ENCODE assay signal across 8 mouse cellular contexts in genomic region chr16:96151551-96151950, GRCm38 (mm10). TPM values are rescaled to one million over a fixed set of nuclear protein-coding genes. Genes with fewer than 3 reads are reported as not detected.
DNase-seq lines count a peak whose midpoint lies in the region; ATAC-seq and TF ChIP-seq lines count a peak whose summit lies in the region.
"Had no signal": no experiment of that assay in that cellular context is flagged by ENCODE, and none has a peak within 500 bp of the region (broad histone marks: within the 10 kb centered on the region; RNA-seq: fewer than 3 reads in every experiment).

No protein-coding gene starts in this region.

- H3K4me2 ChIP-seq in hindbrain, postnatal 0 days (ENCODE audit: low read depth, low read length), result no peak overlapping the region
- no peak overlapping the region for H3K4me2 ChIP-seq in midbrain, embryonic 12.5 days (replicated peaks)

- TF ChIP-seq CTCF in hindbrain, postnatal 0 days (IDR thresholded peaks at IDR 0.05; ENCODE audit: low read depth), result peak; percentile 94

- H3K9me3 ChIP-seq in hindbrain, postnatal 0 days (ENCODE audit: low read length), result no peaks in the 10 kb centered on the region
- no peaks in the 10 kb centered on the region for H3K9me3 ChIP-seq in limb, embryonic 10.5 days (replicated peaks)
- no peaks in the 10 kb centered on the region for H3K9me3 ChIP-seq in midbrain, embryonic 12.5 days

- H3K27ac ChIP-seq in hindbrain, postnatal 0 days, result no peak overlapping the region
- no peak overlapping the region for H3K27ac ChIP-seq in limb, embryonic 10.5 days
- H3K27ac ChIP-seq in midbrain, embryonic 12.5 days (replicated peaks), result no peak overlapping the region
- H3K27ac ChIP-seq: macrophage had no signal

- H3K4me1 ChIP-seq in hindbrain, postnatal 0 days (ENCODE audit: insufficient read depth, low read length), result 0 out of 2 replicates have a peak, but pooled peaks cover under 1% of the 10 kb centered on the region
- H3K4me1 ChIP-seq in limb, embryonic 10.5 days, result peaks cover 7% of the 10 kb centered on the region
- peaks cover 4% of the 10 kb centered on the region for H3K4me1 ChIP-seq in midbrain, embryonic 12.5 days

- H3K27me3 ChIP-seq in hindbrain, postnatal 0 days (ENCODE audit: insufficient read depth, low read length), result no peaks in the 10 kb centered on the region
- H3K27me3 ChIP-seq in limb, embryonic 10.5 days (ENCODE audit: low read depth, poor library complexity, severe bottlenecking), result no peaks in the 10 kb centered on the region
- no peaks in the 10 kb centered on the region for H3K27me3 ChIP-seq in midbrain, embryonic 12.5 days

- ATAC-seq in hindbrain, postnatal 0 days, result peak; percentile 61
- ATAC-seq in midbrain, embryonic 12.5 days (ENCODE audit: low FRiP score, low read depth), result peak; percentile 47; the same call in 1 of the 2 replicates

- peaks cover 16% of the 10 kb centered on the region; the same call in 1 of the 2 replicates for H3K36me3 ChIP-seq in hindbrain, postnatal 0 days (ENCODE audit: insufficient read depth, low read length)
- peaks cover 43% of the 10 kb centered on the region for H3K36me3 ChIP-seq in limb, embryonic 10.5 days
- H3K36me3 ChIP-seq in midbrain, embryonic 12.5 days, result peaks cover 39% of the 10 kb centered on the region

- DNase-seq in ZHBTc4 (ENCODE audit: low read depth, low spot score), result peak; percentile 90
- DNase-seq in cerebellum, postnatal 14 days, result peak; percentile 92 to 95
- peak; percentile 47 to 66 for DNase-seq in gastrocnemius, adult 8-10 months (ENCODE audit: low spot score in 2 of 2)
- peak; percentile 79 for DNase-seq in hindbrain, postnatal 0 days (ENCODE audit: low spot score)
- peak; percentile 90 for DNase-seq in limb, embryonic 10.5 days (ENCODE audit: low spot score)
- peak; percentile 55 to 81 for DNase-seq in spleen, adult 18-20 months

- no peak overlapping the region for H3K4me3 ChIP-seq in hindbrain, postnatal 0 days (ENCODE audit: low read length)
- H3K4me3 ChIP-seq in limb, embryonic 10.5 days, result no peak overlapping the region
- no peak overlapping the region for H3K4me3 ChIP-seq in midbrain, embryonic 12.5 days

- no peak overlapping the region for H3K9ac ChIP-seq in hindbrain, postnatal 0 days (replicated peaks; ENCODE audit: low read length)
- no peak overlapping the region for H3K9ac ChIP-seq in midbrain, embryonic 12.5 days (replicated peaks)

- WGBS in hindbrain, postnatal 0 days, result 18% methylated on average over 9 of the region's 9 CpGs
- WGBS in limb, embryonic 10.5 days, result 25% methylated on average over 9 of the region's 9 CpGs
- 34% methylated on average over 9 of the region's 9 CpGs for WGBS in midbrain, embryonic 12.5 days

RNA-seq across cellular contexts. Expression of gene Wrb, which starts 6.3 kb away (rescaled TPM):
- total RNA-seq in gastrocnemius, adult 8-10 months (2022), result 10 to 100 TPM; 12.0 to 14.4 (median 13.0) TPM
- 151 and 154 TPM in 2 replicates for total RNA-seq in hindbrain, postnatal 0 days (2014; rRNA removed)
- polyA plus RNA-seq in hindbrain, postnatal 0 days (2015; fragmentation: Nextera tagmentation; extraction: Ambion mirVana), result 190 and 196 TPM in 2 replicates
- 78.2 and 79.6 TPM in 2 replicates for polyA plus RNA-seq in limb, embryonic 10.5 days (2016; fragmentation: Nextera tagmentation; extraction: Ambion mirVana)
- 116 and 124 TPM in 2 replicates for polyA plus RNA-seq in midbrain, embryonic 12.5 days (2016; fragmentation: Nextera tagmentation; extraction: Ambion mirVana)

RNA-seq across cellular contexts. Expression of gene Hmgn1, which starts 24.0 kb away (rescaled TPM):
- total RNA-seq in gastrocnemius, adult 8-10 months (2022), result 10 to 100 TPM; 19.1 to 31.3 (median 25.5) TPM
- total RNA-seq in hindbrain, postnatal 0 days (2014; rRNA removed), result 85.9 and 103 TPM in 2 replicates
- polyA plus RNA-seq in hindbrain, postnatal 0 days (2015; fragmentation: Nextera tagmentation; extraction: Ambion mirVana), result 207 and 258 TPM in 2 replicates
- 979 and 1,015 TPM in 2 replicates for polyA plus RNA-seq in limb, embryonic 10.5 days (2016; fragmentation: Nextera tagmentation; extraction: Ambion mirVana)
- polyA plus RNA-seq in midbrain, embryonic 12.5 days (2016; fragmentation: Nextera tagmentation; extraction: Ambion mirVana), result 718 and 726 TPM in 2 replicates

RNA-seq across cellular contexts. Expression of gene Lca5l, which starts 40.5 kb away (rescaled TPM):
- under 1 TPM; 0.32 to 0.54 (median 0.41) TPM for total RNA-seq in gastrocnemius, adult 8-10 months (2022)
- total RNA-seq in hindbrain, postnatal 0 days (2014; rRNA removed), result 2.0 and 3.2 TPM in 2 replicates
- polyA plus RNA-seq in hindbrain, postnatal 0 days (2015; fragmentation: Nextera tagmentation; extraction: Ambion mirVana), result 1.9 and 2.3 TPM in 2 replicates
- polyA plus RNA-seq in limb, embryonic 10.5 days (2016; fragmentation: Nextera tagmentation; extraction: Ambion mirVana), result 0.70 and 0.73 TPM in 2 replicates
- 1.2 and 1.6 TPM in 2 replicates for polyA plus RNA-seq in midbrain, embryonic 12.5 days (2016; fragmentation: Nextera tagmentation; extraction: Ambion mirVana)
- polyA plus RNA-seq: macrophage had no signal

RNA-seq across cellular contexts. Expression of gene Sh3bgr, which starts 48.7 kb away (rescaled TPM):
- 1,000 to 10,000 TPM in 3 of 4 experiments, 100 to 1,000 TPM in 1; 903 to 1,283 (median 1,111) TPM for total RNA-seq in gastrocnemius, adult 8-10 months (2022)
- total RNA-seq in hindbrain, postnatal 0 days (2014; rRNA removed), result 0.26 and 16.4 TPM in 2 replicates
- polyA plus RNA-seq in hindbrain, postnatal 0 days (2015; fragmentation: Nextera tagmentation; extraction: Ambion mirVana), result 5.9 and 7.4 TPM in 2 replicates
- 1.1 and 1.3 TPM in 2 replicates for polyA plus RNA-seq in limb, embryonic 10.5 days (2016; fragmentation: Nextera tagmentation; extraction: Ambion mirVana)
- 0.84 and 2.5 TPM in 2 replicates for polyA plus RNA-seq in midbrain, embryonic 12.5 days (2016; fragmentation: Nextera tagmentation; extraction: Ambion mirVana)
- polyA plus RNA-seq: macrophage had no signal
